Mouse (Mus musculus): Measurements from ENCODE around the gene Syngr2. TPM values are rescaled to one million over a fixed set of nuclear protein-coding genes. Genes with fewer than 3 reads are reported as not detected.

Gene Syngr2
- polyA plus RNA-seq, 1 experiment from 2014 or later = 29.9 TPM

Other genes with a start within 250 kb of the Syngr2 start
- gene Tnrc6c, start 155.4 kb upstream of the Syngr2 start, polyA plus RNA-seq (2014; fragmentation: Nextera tagmentation; extraction: Ambion mirVana) = 17.1 and 18.2 TPM in 2 replicates
- 1.0 and 1.8 TPM in 2 replicates for gene Tmc8, start 27.6 kb upstream of the Syngr2 start, polyA plus RNA-seq (2014; fragmentation: Nextera tagmentation; extraction: Ambion mirVana)
- gene Tmc6, start 27.5 kb upstream of the Syngr2 start, polyA plus RNA-seq (2014; fragmentation: Nextera tagmentation; extraction: Ambion mirVana) = 14.1 and 14.3 TPM in 2 replicates
- gene 6030468B19Rik, start 12.0 kb upstream of the Syngr2 start, polyA plus RNA-seq (2014; fragmentation: Nextera tagmentation; extraction: Ambion mirVana) = 0.65 and 0.91 TPM in 2 replicates
- gene Gm20708, start within 50 bp of the Syngr2 start, polyA plus RNA-seq (2014; fragmentation: Nextera tagmentation; extraction: Ambion mirVana) = 0.64 TPM in 1 of 2 replicates, not detected in the other
- gene Afmid, start 16.3 kb downstream of the Syngr2 start, polyA plus RNA-seq (2014; fragmentation: Nextera tagmentation; extraction: Ambion mirVana) = 2.3 and 3.0 TPM in 2 replicates
- gene Tk1, start 16.4 kb downstream of the Syngr2 start, polyA plus RNA-seq (2014; fragmentation: Nextera tagmentation; extraction: Ambion mirVana) = 86.0 and 88.2 TPM in 2 replicates
- gene Birc5, start 39.6 kb downstream of the Syngr2 start, polyA plus RNA-seq (2014; fragmentation: Nextera tagmentation; extraction: Ambion mirVana) = 287 and 308 TPM in 2 replicates
- not detected in 2 replicates for gene Tmem235, start 51.1 kb downstream of the Syngr2 start, polyA plus RNA-seq (2014; fragmentation: Nextera tagmentation; extraction: Ambion mirVana)
- gene Tha1, start 63.8 kb downstream of the Syngr2 start, polyA plus RNA-seq (2014; fragmentation: Nextera tagmentation; extraction: Ambion mirVana) = 2.7 TPM in 2 replicates
- gene Socs3, start 160.4 kb downstream of the Syngr2 start, polyA plus RNA-seq (2014; fragmentation: Nextera tagmentation; extraction: Ambion mirVana) = 3.7 and 5.1 TPM in 2 replicates
- gene Pgs1, start 176.6 kb downstream of the Syngr2 start, polyA plus RNA-seq (2014; fragmentation: Nextera tagmentation; extraction: Ambion mirVana) = 40.9 and 45.9 TPM in 2 replicates

Data from neural tube, embryonic 11.5 days (tissue).